8 mouse cellular contexts compared by ENCODE assay signal in genomic region chr8:35159329-35159728, GRCm38 (mm10).
DNase-seq lines count a peak whose midpoint lies in the region; ATAC-seq and TF ChIP-seq lines count a peak whose summit lies in the region.

No protein-coding gene starts in this region.

- no peaks in the 10 kb centered on the region for H3K36me3 ChIP-seq in kidney, embryonic 15.5 days
- H3K36me3 ChIP-seq in liver, postnatal 0 days (replicated peaks; ENCODE audit: insufficient read depth, low read length) = no peaks in the 10 kb centered on the region
- no peaks in the 10 kb centered on the region for H3K36me3 ChIP-seq in neural tube, embryonic 14.5 days (ENCODE audit: control insufficient read depth, insufficient read depth, low read length)

- no peak for ATAC-seq in kidney, embryonic 15.5 days (replicated peaks; ENCODE audit: low FRiP score)
- ATAC-seq in liver, postnatal 0 days = no peak
- ATAC-seq in neural tube, embryonic 14.5 days (ENCODE audit: low read depth) = peak; percentile 24; the same call in 1 of the 2 replicates

- DNase-seq in CD4-positive helper T cell, adult 2 months (ENCODE audit: low read depth, low spot score) = peak; percentile 74
- DNase-seq in adrenal gland, adult 2 months = peak; percentile 75
- peak; percentile 77 for DNase-seq in embryo, embryonic 11 days
- peak; percentile 56 for DNase-seq in heart, adult 8-10 months (ENCODE audit: low spot score)
- peak; percentile 71 for DNase-seq in liver, postnatal 0 days
- peak; percentile 78 for DNase-seq in testis, postnatal 10 days (ENCODE audit: low spot score)

- peak; percentile 95 for TF ChIP-seq CTCF in liver, postnatal 0 days (IDR thresholded peaks at IDR 0.05; ENCODE audit: low read depth)

- no peaks in the 10 kb centered on the region for H3K9me3 ChIP-seq in kidney, embryonic 15.5 days (replicated peaks)
- H3K9me3 ChIP-seq in liver, postnatal 0 days (ENCODE audit: low read length) = no peaks in the 10 kb centered on the region
- H3K9me3 ChIP-seq in neural tube, embryonic 14.5 days (ENCODE audit: control insufficient read depth, low read length) = no peaks in the 10 kb centered on the region

- peaks cover 6% of the 10 kb centered on the region; the same call in 1 of the 2 replicates for H3K27me3 ChIP-seq in kidney, embryonic 15.5 days
- H3K27me3 ChIP-seq in liver, postnatal 0 days (ENCODE audit: insufficient read depth, low read length) = no peaks in the 10 kb centered on the region
- no peaks in the 10 kb centered on the region for H3K27me3 ChIP-seq in neural tube, embryonic 14.5 days (ENCODE audit: control insufficient read depth, insufficient read depth, low read length)

- no peak overlapping the region for H3K4me3 ChIP-seq in kidney, embryonic 15.5 days (replicated peaks)
- no peak overlapping the region for H3K4me3 ChIP-seq in liver, postnatal 0 days (ENCODE audit: low read depth, low read length)
- H3K4me3 ChIP-seq in neural tube, embryonic 14.5 days (ENCODE audit: low read depth, low read length) = no peak overlapping the region

- H3K4me1 ChIP-seq in kidney, embryonic 15.5 days = no peaks in the 10 kb centered on the region
- H3K4me1 ChIP-seq in liver, postnatal 0 days (ENCODE audit: insufficient read depth) = no peaks in the 10 kb centered on the region
- H3K4me1 ChIP-seq in neural tube, embryonic 14.5 days (ENCODE audit: control insufficient read depth, insufficient read depth, low read length) = no peaks in the 10 kb centered on the region

- no peak for TF ChIP-seq EP300 in liver, postnatal 0 days (IDR thresholded peaks at IDR 0.05; ENCODE audit: low read depth)

- H3K9ac ChIP-seq in kidney, embryonic 15.5 days = no peak overlapping the region
- H3K9ac ChIP-seq in liver, postnatal 0 days (replicated peaks) = no peak overlapping the region
- no peak overlapping the region for H3K9ac ChIP-seq in neural tube, embryonic 14.5 days (replicated peaks; ENCODE audit: low read depth, low read length)

- 28% methylated on average over 12 of the region's 12 CpGs for WGBS in kidney, embryonic 15.5 days
- WGBS in liver, postnatal 0 days (ENCODE audit: insufficient replicate concordance) = 24% methylated on average over 12 of the region's 12 CpGs
- 28% methylated on average over 12 of the region's 12 CpGs for WGBS in neural tube, embryonic 14.5 days

- peak overlapping the region; percentile 32; the same call in 1 of the 2 replicates for H3K4me2 ChIP-seq in kidney, embryonic 15.5 days
- H3K4me2 ChIP-seq in liver, postnatal 0 days (ENCODE audit: low read depth, low read length) = peak overlapping the region; percentile 45
- no peak overlapping the region for H3K4me2 ChIP-seq in neural tube, embryonic 14.5 days (ENCODE audit: low read depth, low read length)

- H3K27ac ChIP-seq in kidney, embryonic 15.5 days = no peak overlapping the region
- no peak overlapping the region for H3K27ac ChIP-seq in liver, postnatal 0 days (ENCODE audit: low read depth)
- no peak overlapping the region for H3K27ac ChIP-seq in neural tube, embryonic 14.5 days (ENCODE audit: low read depth, low read length)
